Mouse (Mus musculus) neural tube, embryonic 10.5 days (tissue): Measurements from ENCODE around the gene Pdss2.

Experiments
- DNase-seq: peaks from one replicate; pipeline ENCODE4 v3.0.0-alpha.2; 2017; ENCODE audit warnings: low spot score; ENCODE audit errors: extremely low spot score

The Pdss2 gene

GRCm38 (mm10) chr10:43480227-43480849 is 259.1 kb downstream of the Pdss2 start:
- DNase-seq: no peak

- DNase-seq: no peak
Measured at GRCm38 (mm10) chr10:43481179-43481578, 259.9 kb downstream of the Pdss2 start.

GRCm38 (mm10) chr10:43482021-43482420 is 260.7 kb downstream of the Pdss2 start:
- DNase-seq: no peak

- DNase-seq: no peak
Measured at GRCm38 (mm10) chr10:43483426-43483995, 262.2 kb downstream of the Pdss2 start.

- DNase-seq: no peak
Measured at GRCm38 (mm10) chr10:43485751-43486268, 264.5 kb downstream of the Pdss2 start.

GRCm38 (mm10) chr10:43487441-43488010 is 266.2 kb downstream of the Pdss2 start:
- no peak for DNase-seq

- no peak for DNase-seq
Measured at GRCm38 (mm10) chr10:43488258-43488657, 267.0 kb downstream of the Pdss2 start.

- DNase-seq: no peak
Measured at GRCm38 (mm10) chr10:43489139-43489538, 267.9 kb downstream of the Pdss2 start.

- DNase-seq: no peak
Measured at GRCm38 (mm10) chr10:43489550-43489949, 268.3 kb downstream of the Pdss2 start.

GRCm38 (mm10) chr10:43490034-43490433 is 268.7 kb downstream of the Pdss2 start:
- DNase-seq: no peak

GRCm38 (mm10) chr10:43490846-43491245 is 269.6 kb downstream of the Pdss2 start:
- no peak for DNase-seq

GRCm38 (mm10) chr10:43502599-43502998 is 281.3 kb downstream of the Pdss2 start:
- DNase-seq: no peak

- no peak for DNase-seq
Measured at GRCm38 (mm10) chr10:43504291-43504690, 283.0 kb downstream of the Pdss2 start.

- no peak for DNase-seq
Measured at GRCm38 (mm10) chr10:43507051-43507450, 285.8 kb downstream of the Pdss2 start.

- no peak for DNase-seq
Measured at GRCm38 (mm10) chr10:43509228-43509627, 287.9 kb downstream of the Pdss2 start.

GRCm38 (mm10) chr10:43512976-43513375 is 291.7 kb downstream of the Pdss2 start:
- DNase-seq: no peak
